Mouse (Mus musculus): Measurements from ENCODE around the gene Anapc10.

DNA sequence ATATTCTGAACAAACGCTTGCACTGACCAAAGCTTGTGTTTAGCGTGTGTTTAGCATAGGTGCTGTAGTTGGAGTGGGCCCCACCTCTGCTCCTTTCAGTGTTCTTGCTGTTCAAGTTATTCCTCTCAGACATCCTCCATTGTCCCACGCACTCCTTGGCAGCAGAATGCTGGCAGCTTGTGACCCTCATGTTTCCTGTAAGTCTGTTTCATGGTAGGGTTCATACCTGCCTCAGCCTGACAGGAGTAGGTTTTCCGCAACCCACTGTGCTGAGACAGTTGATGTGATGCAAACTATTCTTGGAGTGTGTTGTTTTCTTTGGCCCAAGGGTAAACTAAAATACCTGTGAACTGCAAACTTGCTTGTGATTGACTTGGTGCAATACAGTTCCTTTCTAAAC is 35.2 kb upstream of the Anapc10 start:
- TF ChIP-seq CTCF (conservative IDR thresholded peaks at IDR 0.05; ENCODE audit: insufficient read depth, insufficient read length, low read depth, low read length): no peak
- no peak for TF ChIP-seq POLR2A (IDR thresholded peaks at IDR 0.05; ENCODE audit: low read depth, low read length)
